Mouse (Mus musculus): ENCODE measurements around the gene H2afj.

The H2afj gene

DNA sequence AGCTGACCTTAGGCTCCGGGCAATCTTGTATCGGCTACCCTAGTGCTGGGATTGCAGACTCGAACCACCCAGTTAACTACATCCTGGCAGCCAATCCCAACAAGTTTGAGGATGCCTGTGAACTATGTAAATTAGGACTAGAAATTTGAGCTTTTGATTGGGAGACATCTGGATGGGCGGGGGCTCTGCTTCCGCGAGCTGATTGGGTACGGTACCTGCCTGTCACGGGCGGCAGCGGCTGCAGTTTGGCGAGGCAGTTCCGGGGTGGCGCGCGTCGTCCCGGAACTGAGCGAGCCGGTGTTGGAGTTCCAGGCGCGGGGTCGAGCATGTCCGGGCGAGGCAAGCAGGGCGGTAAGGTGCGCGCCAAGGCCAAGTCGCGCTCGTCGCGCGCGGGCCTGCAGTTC, at the start of gene H2afj:
Gene H2afj (plus strand): TSS at position 231 of the 404 bp plus-strand sequence.
- peak; percentile 97 for DNase-seq (ENCODE audit: low spot score)

GRCm38 (mm10) chr6:136763912-136764311, 44.1 kb upstream of the H2afj start:
- no peak for DNase-seq (ENCODE audit: low spot score)

GRCm38 (mm10) chr6:136769143-136769542, 38.9 kb upstream of the H2afj start:
- no peak for DNase-seq (ENCODE audit: low spot score)

- no peak for DNase-seq (ENCODE audit: low spot score)
Observed at GRCm38 (mm10) chr6:136769859-136770258, 38.2 kb upstream of the H2afj start.

DNA sequence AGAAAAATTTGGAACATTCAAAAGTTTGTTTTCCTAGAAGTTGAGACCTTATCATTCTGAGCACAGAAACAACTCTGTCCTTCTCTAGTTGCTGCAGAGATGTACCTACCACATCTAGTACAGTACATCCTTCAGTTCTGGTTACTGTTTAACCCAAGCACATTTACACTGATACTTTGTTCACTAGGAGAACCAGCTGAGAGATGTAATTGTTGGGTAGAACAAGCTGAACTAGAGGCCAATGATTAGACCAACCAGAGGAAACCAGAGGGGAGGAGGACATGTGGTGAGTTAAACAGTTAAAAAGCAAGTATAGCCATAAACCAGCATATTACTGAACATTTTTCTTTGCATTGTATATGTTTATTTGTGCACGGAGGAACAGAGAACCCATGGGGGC, 31.7 kb upstream of the H2afj start:
- no peak for DNase-seq (ENCODE audit: low spot score)

DNA sequence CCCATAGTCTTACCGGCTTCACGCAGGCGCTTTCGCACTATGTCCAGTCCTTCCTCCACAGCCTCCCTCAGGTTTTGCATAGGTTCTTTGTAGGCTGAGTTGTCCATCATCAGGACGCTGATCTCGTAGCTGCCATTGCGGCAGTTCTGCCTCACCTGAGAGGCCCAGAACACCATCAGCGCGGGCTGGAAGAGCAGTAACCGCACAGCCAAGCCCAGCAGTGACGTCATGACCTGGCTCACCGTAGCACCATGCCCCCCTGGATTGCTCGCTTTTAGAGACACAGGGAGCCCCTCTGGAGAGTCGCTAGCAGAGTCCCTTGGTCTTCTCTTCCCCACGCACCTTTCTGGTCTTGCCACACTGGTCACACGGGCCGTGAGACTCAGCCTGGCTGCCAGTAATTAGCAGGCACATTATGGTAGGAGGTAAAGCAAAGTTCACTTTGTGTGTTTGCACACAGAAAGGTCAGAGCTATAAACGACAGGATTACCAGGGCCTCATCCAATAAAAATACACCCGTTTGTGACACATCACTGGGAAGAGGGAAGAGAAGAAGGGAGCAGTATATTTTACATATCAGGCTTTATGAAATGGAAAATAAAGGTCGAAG, 26.6 kb upstream of the H2afj start, which contains the start of gene Gucy2c:
Gene Gucy2c (minus strand): TSS at position 389 of the 610 bp plus-strand sequence.
- DNase-seq (ENCODE audit: low spot score) = no peak

GRCm38 (mm10) chr6:136782146-136782545, 25.9 kb upstream of the H2afj start:
- no peak for DNase-seq (ENCODE audit: low spot score)

DNA sequence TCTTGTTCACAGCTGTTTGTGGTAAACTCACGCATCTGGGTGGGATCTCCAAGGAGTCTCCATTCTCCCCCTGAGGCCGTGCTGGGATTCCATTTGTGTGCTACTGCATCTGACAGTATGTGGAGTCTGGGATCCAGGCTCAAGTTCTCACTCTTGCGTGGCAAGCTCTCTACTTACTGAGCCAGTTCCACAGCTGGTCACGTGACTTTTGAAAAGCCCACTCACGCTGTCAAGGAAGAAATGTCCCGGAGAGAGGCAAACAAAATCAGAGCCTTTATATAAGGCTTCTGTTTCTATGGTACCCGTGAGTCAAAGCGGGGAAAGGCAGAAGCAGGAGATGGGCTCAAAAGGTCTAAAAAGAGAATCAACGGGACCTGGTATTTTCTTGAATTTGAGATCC, 25.3 kb upstream of the H2afj start:
- DNase-seq (ENCODE audit: low spot score) = no peak

GRCm38 (mm10) chr6:136789391-136789971, 18.6 kb upstream of the H2afj start:
- no peak for DNase-seq (ENCODE audit: low spot score)

DNA sequence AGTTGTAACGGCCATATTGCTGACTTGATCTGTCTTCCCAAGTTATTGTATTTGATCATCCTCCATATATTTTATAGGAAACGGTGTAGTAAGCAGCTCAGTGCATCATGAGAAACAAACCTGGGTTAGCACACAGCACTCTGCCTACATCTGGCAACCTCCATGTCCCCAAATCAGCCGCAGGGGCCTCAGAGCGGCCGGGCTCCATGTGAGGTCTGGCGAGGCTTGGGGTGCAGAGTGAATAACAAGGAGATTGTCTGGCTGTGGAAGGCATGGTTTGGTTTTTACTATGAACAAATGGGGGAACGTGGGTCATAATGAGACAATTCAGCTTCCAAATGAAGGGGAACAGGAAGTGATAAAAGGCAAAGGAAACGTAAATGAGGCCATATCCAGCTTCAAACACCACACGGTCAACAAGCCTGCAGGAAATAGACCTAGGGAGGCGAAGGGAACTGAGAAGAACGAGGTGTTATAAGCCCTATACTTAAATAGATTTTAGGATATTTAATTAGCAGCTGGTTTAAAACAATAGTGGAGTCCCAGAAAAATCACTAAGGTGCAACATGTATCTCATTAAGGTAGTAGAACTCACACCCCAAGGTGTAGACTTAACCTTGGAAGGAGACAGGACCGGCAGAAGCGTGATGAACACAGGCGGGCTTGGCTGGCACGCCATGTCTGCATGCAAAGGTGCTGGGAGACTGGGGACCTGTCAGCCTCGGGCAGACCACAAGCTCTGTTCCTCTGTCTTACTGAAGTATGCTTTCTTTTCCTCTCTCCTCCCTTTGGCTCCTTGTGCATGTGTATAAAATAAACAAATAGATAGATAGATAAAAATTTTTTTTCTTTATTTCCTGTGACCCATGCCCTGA, 14.9 kb upstream of the H2afj start:
- no peak for DNase-seq (ENCODE audit: low spot score)

GRCm38 (mm10) chr6:136793831-136794525, 14.1 kb upstream of the H2afj start:
- DNase-seq (ENCODE audit: low spot score) = no peak

DNA sequence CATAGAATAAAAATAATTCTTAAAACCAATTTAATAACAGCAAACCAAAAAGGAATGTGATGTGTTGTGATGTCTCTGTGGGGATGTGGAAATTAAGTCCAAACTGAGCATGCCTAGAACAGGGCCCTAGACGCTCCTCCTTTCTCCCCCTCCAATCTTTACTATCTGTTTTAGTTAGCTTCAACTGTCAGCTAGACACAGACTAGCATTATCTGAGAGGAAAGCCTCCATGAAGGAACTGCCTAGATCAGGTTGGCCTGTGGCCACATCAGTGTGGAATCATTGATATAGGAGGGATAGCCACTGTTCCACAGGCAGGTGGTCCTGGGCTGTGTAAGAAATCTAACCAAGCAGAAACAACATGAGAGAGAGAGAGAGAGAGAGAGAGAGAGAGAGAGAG, 12.9 kb upstream of the H2afj start:
- DNase-seq (ENCODE audit: low spot score) = no peak

DNA sequence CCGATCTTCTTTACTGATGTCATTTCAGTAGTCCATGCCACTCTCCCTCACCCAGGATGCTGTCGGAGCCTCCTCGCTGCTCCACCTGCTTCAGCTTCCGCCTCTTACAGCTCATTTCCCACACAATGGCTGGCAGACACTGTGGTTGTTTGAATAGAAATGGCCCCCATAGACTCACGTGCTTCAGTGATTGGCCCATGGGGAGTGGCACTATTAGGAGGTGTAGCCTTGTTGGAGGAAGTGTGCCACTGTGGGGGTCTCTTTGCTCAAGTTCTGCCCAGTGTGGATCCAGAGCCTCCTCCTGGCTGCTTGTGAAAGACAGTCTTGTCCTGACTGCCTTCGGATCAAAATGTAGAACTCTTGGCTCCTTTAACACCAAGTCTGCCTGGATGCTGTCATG, 12.2 kb upstream of the H2afj start:
- DNase-seq (ENCODE audit: low spot score) = no peak

- DNase-seq (ENCODE audit: low spot score) = peak; percentile 54
Observed at GRCm38 (mm10) chr6:136797874-136798693, 10.0 kb upstream of the H2afj start.

- DNase-seq (ENCODE audit: low spot score) = no peak
Observed at GRCm38 (mm10) chr6:136800710-136801109, 7.3 kb upstream of the H2afj start.

DNA sequence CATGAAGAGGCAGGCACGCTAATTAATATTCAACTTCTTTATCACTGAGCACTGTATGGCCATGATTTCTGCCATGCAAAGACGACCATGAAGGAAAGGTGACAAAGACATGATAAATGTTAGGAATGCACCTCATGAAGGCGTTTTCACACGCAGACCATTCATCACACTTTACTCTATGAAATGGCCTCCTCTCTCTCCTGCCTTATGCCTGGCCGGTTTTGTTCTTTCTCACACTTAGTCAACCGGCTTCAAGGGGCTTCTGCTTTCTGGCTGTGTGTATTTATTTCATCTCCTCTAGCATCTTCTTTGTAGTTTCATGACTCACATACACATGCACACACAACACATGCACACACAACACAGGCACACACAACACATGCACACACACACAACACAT, 6.8 kb upstream of the H2afj start:
- DNase-seq (ENCODE audit: low spot score) = no peak

- no peak for DNase-seq (ENCODE audit: low spot score)
Observed at GRCm38 (mm10) chr6:136803093-136803738, 4.8 kb upstream of the H2afj start.

- DNase-seq (ENCODE audit: low spot score) = peak; percentile 93
Observed at GRCm38 (mm10) chr6:136803739-136804633, 4.1 kb upstream of the H2afj start, which contains the start of gene Hist4h4. TSS of gene Hist4h4 (minus strand) at chr6:136804415.

DNA sequence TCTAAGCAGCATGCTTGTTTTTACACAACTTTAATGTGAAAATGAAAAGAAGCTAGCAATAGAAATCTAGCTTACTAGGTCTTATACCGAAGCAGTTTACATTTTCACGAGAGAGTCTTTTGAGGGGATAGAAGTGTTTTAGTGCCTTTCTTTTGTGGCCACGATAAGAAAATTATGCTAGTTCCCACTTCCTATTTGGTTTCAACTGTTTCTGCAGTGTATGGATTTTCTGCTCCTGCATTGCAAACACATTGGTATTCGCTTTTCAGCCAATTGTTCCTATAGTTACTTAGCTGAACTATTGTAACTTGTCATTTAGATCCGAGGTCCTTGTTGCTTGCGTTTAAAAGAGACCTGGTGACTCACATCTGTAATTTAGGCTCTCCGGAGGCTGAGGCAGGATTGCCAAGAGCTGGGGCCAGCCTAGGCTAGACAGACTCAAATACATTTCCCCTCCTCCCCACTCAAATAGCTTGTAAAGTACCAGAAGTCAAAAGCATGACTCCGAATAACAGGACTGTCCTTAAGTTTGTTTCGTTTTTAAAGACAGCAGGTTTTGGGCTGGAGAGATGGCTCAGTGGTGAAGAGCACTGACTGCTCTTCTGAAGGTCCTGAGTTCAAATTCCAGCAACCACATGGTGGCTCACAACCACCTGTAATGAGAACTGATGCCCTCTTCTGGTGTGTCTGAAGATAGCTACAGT, 3.2 kb upstream of the H2afj start:
- no peak for DNase-seq (ENCODE audit: low spot score)
